Mouse (Mus musculus): ENCODE measurements around the gene Chrdl2.
"Not testable (repeated sequence)": the region's sequence is repeated elsewhere in the genome, so short reads cannot be mapped to it uniquely, and the experiment has no call there.

The Chrdl2 gene

DNA sequence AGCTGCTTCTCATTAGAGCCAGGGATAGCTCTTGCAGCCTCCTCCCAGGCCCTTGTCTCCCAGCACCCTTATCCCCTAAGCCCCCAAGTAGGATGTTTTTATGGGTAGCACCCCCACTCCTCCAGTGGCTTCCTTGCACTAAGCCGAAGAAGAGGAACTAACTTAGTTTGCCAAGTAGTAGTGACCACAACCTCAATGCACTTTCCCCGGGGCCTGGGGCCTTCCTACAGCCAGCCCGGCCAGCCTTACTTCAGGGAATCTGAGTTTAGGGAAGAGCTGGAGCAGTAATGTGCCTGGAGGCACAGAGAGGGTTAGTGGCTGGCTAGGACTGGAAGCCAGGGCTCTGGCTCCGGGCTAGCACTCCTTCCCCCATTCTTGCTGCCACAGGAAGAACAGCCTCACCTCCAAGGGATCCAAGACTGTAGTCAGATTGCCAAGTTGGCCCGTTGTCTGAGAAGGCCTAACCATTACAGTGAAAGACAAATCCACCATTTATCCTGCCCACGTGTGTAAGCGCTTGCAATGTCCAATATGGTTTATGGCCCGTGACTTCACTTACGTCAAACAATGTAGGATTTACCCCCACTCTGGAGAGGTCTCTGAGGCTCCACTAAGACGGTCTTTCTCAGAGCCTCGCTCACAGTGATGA is 29.0 kb downstream of the Chrdl2 start:
- DNase-seq (ENCODE audit: low spot score in 2 of 2) = no peak

DNA sequence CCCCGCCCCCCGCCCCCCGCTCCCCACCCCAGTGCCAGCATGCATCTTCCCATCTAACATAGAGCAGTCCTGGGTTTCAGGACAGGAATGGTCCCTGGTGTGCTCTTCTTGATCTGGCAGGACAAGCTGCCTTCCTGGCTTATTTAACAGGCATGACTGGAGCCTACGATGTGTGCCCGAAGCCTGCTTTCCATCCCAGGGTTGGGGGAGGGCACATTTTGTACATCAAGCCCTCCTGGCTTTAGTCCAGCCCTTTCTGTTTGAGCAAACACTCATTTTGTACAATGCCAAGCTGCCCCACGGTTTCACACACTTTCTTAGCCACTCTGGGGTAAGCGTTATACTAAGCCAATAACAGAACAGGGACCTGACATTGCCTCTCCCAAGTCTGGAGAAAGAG is 30.1 kb downstream of the Chrdl2 start:
- no peak for DNase-seq (ENCODE audit: low spot score in 2 of 2)

DNA sequence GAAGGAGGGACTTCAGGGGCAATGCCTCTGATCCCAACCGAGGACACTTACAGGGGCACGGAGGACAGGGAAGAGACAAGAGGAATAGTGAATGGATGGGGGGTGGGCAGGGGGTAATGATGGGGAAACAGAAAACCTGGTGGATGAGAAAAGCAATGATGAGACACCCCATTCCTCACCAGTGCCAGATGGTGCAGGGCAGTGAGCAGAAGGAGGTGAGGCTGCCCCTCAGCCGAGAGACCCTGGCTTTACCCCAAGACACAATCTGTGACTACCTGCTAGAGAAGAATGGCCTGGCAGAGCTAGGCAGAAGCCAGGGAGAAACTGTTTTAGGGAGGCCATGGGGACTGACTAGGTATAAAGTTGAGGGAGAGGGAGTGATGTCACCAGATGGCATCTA is 30.5 kb downstream of the Chrdl2 start:
- DNase-seq (ENCODE audit: low spot score in 2 of 2) = no peak

DNA sequence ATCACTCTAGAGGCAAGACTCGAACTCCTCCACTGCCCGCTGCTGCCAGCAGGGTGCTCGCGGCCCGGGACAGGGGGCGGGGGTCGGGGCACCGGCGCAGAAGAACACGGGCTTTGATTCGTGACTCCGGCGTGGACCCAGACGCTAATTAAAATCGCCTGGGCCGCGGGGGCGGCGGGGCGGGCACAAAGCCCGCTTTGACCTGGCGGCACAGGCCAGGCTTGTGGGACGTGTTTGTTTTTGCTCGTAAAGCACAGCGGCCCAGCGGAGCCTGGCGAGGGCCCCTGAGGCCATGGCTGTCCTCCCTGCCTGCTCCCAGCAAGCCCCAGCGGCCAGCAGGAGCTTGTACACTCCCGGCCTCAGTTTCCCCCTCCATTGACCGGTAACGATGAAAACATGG is 36.1 kb downstream of the Chrdl2 start:
- DNase-seq (ENCODE audit: low spot score in 2 of 2) = no peak

DNA sequence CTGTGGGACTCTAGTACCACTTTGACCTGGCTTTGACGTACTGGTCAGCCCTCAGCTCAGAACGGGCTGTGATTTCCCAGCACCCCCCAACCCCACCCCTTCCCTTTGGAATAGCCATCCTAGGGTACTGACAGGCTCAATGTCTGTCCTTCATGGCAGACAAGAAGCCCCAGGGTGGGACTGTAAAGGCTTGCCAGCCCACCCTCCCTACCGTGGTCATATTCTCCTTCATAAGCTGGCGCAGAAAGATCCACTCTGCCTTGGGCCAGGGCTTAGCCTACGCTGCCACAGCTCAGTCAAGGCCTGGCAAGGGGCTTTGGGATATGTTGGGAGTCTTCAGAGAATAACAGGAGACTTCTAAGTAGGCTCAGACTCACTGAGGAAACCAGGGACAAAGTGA is 37.1 kb downstream of the Chrdl2 start:
- no peak for DNase-seq (ENCODE audit: low spot score in 2 of 2)

DNA sequence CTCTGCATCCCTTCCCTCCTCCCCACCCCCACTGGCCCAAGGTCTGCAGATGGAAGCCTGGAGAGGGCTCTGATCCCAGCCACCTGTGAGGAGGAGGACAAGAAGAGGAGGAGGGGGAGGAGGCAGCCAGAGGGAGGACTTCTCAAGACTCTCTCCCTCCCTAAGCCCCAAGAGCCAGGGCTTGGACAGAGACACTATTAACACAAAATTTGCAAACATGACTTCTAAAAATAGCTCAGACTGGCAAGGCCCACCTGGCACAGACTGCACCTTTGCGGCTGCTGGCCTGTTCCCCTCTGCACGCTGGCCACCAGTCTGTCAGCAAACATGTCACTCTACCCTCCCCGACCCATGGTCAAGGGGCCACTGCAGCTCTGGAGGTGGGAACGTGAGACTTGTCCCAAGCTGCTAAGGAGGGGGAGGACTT is 37.6 kb downstream of the Chrdl2 start:
- DNase-seq (ENCODE audit: low spot score in 2 of 2) = no peak

DNA sequence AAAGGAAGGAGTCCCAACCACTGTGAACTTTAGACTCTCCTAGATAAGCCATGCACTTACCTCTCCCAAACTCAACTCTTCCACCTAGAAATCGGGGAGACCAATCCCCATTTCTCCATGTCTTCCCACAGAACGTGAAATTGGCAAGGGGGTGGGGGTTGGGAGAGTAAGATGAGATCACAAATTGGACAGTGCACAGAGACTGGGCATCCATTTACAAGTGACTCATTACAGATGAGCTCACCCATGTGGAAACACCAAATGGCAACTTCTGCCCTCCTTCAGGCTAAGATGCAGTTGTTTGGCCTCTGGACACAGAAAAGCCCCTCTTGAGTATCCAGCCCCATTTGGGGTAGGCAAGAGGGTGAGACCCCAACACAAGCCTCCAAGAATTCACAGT is 40.5 kb downstream of the Chrdl2 start:
- no peak for DNase-seq (ENCODE audit: low spot score in 2 of 2)

DNA sequence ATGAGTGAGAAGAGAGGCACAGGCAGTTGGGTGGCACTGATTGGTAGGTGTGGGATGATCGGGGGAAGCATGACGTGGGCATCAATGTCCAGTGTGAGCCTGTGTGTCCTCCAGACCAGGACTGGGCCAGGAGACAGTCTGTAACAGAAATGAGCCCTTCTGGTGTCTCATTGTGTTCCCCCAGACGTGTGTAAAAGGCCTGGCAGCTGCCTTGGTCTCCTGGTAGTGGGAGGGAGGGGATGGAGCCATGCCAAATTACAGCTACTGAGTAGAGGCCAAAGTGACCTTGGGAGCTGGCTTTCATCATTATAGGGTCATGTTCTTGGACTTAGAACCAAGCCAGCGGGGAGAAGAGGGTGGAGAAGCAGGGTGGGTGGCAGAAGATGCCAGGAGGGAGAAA is 45.9 kb downstream of the Chrdl2 start:
- DNase-seq (ENCODE audit: low spot score in 2 of 2) = no peak

DNA sequence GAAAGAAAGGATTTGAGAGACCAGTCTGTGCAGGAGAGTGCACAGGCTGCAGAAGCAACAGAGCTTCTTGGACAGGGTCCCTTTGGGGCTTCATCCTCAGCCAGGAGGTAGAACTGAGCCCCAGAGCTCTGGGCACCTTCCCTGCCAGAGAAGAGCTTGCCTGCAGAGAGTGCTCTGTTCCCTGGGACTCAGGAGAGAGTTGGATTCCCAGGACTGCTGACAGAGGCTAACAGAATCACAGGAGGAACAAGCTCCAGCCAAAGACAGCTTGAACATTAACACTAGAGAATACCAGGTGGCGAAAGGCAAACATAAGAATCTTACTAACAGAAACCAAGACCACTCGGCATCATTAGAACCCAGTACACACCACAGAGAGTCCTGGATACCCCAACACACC is 47.0 kb downstream of the Chrdl2 start:
- not testable (repeated sequence) for DNase-seq (ENCODE audit: low spot score in 2 of 2)

DNA sequence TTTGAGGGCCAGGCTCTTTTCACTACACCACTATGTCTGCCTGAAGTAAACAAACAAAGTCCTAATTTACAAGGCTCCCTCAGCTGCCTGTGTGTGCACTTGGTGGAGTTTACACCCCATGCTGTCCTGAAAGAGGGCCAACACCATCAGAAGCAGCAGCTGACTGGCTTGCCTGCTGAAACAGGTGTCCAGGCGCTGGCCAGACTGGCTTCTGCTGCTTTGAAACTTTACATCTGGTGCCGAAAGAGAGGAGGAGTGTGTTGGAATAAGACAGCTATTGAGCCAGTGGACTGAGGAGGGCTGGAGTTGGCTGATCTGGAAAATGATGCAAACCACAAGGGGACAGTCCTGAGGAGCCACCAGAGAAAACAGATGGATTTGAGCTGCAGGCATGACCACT is 68.0 kb downstream of the Chrdl2 start:
- DNase-seq (ENCODE audit: low spot score in 2 of 2) = no peak

DNA sequence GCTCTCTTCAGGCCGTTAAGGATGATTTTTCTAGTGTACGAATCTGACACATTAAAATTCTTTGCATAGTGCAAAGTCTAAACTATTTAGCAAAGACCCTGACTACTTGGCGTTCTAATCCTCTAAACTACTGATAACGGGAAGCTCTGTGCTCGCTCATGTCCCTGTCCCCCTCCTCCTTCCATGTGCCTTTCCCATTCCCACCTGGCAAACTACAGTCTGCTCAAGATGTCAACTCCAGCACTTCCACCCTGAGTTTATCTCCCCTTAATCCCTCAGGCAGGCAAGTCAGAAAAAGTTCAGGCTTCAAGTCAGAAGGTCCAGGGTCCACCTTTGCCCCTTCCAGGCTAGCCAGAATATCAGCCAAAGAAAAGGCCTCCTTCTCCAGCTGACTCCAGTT is 70.3 kb downstream of the Chrdl2 start:
- DNase-seq (ENCODE audit: low spot score in 2 of 2) = no peak

DNA sequence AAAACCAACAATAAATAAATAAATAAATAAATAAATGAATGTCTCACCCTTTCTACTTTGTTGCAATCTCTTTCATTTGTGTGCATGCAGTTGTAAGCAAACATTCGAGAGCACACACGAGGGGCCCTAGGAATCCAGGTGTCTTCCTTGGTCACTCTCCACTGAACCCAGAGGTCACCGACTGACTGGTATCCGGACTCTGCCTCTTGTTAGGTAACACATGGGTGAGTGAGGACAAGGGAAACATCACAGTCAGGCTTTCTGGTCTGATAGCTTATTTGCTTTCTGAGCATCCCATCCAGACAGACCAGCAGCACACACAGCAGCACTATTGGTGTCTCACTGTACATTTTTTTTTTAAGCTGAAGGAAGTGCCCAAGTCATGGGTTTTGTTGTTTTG is 71.1 kb downstream of the Chrdl2 start:
- no peak for DNase-seq (ENCODE audit: low spot score in 2 of 2)

DNA sequence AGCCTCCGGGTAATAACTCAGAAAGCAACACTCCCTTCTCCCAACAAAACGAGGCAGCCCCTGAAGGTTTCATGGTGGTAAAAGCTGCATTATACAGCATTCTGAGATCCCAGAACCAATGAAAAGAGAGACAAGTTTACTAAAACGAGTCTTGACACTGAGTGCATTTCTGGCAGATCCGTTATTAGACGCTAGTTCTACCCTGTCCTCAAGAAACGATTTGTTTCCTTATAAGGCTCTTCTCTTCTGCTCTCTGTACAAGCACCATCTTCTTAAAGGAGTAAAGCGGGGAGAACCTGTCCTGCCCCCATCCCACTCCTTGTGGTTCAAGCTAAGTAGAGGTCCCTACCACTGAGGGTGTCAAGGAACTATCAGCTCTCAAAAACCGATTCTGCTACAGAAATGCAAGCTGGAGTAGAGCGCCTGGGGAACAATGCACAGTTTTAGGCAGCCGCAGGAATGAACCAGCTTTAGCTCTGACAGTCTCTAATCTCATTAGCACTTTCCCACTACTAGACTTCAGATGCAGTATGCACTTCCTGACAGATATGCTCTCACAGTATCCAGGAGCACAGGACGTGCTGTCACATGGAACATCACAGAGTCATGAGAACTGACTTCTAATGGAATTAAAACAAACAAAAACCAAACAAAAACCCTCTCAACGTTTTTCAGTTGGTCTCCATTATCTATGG is 74.3 kb downstream of the Chrdl2 start:
- no peak for DNase-seq (ENCODE audit: low spot score in 2 of 2)

DNA sequence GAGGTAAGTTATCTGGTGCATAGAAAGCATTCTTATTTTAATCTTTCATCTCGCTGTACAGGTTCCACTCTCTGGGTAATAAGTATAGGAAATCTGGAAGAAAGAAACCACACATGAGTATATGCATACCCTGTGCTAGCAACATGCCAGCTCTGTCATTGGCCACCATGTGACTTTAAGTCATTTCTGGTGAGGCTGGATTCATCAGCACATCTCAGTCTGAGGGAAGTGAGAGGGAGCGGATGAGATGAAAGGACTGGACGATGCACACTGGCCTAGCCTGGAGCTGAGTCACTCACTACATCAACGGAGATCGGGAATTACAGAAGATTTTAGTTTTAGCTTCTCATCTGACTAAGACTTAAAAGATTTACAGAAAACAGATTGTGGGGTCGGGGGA is 76.9 kb downstream of the Chrdl2 start:
- no peak for DNase-seq (ENCODE audit: low spot score in 2 of 2)

DNA sequence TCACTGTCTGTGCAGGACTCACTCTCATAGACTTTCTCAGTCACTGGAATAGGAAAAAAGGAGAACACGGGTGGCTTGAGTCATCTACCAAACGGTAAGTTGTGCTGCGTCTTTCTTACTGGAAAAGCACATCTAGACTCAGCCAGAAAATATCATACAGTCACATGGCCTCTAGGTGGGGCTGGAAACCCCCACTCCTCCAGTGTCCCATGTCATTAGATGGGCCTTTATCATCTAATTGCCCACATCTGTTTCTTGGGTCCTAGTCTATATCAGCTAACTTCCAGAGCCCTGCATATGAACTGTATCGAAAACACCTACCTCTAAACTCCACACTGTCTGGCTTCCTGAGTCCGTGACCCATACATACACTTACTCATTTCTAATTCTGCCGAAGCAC is 77.8 kb downstream of the Chrdl2 start:
- DNase-seq (ENCODE audit: low spot score in 2 of 2) = no peak
